Mouse (Mus musculus) gastrocnemius, postnatal 10 days (tissue): ENCODE data around the gene Ms4a18. TPM values are rescaled to one million over a fixed set of nuclear protein-coding genes. Genes with fewer than 3 reads are reported as not detected.
"Not testable (repeated sequence)": the region's sequence is repeated elsewhere in the genome, so short reads cannot be mapped to it uniquely, and the experiment has no call there.

Source experiments
- DNase-seq: peaks from one replicate; pipeline ENCODE4 v3.0.0; 2021; ENCODE audit warnings: mixed read lengths
- long read RNA-seq, 2 experiments: library from polyadenylated mRNA; stranded (forward); transcript quantifications; one replicate each; pipeline ENCODE4 v2.0.0; 2021
- total RNA-seq, 2 experiments: library from RNA; stranded (reverse); gene quantifications; 2 replicates each; pipeline ENCODE4 v1.2.3; 2021

The Ms4a18 gene
- not detected for total RNA-seq
- long read RNA-seq, experiment 1 = 0 reads
- long read RNA-seq, experiment 2 = 0 reads

GRCm38 (mm10) chr19:11017891-11018290 lies at the start of gene Ms4a18:
Gene Ms4a18 (minus strand): TSS chr19:11018031.
- no peak for DNase-seq

GRCm38 (mm10) chr19:11065202-11065875 lies 47.5 kb upstream of the Ms4a18 start:
- DNase-seq = no peak

GRCm38 (mm10) chr19:11060900-11061299 lies 43.1 kb upstream of the Ms4a18 start:
- no peak for DNase-seq

GRCm38 (mm10) chr19:11059967-11060366 lies 42.1 kb upstream of the Ms4a18 start:
- no peak for DNase-seq

- not testable (repeated sequence) for DNase-seq
These were observed 37.9 kb upstream of the Ms4a18 start for GRCm38 (mm10) chr19:11055700-11056099.

- DNase-seq = no peak
These were observed 35.4 kb upstream of the Ms4a18 start for GRCm38 (mm10) chr19:11053277-11053676.

- DNase-seq = no peak
These were observed 35.0 kb upstream of the Ms4a18 start for GRCm38 (mm10) chr19:11052877-11053276.

- no peak for DNase-seq
These were observed 32.5 kb upstream of the Ms4a18 start for GRCm38 (mm10) chr19:11050286-11050685.

GRCm38 (mm10) chr19:11049426-11049825 lies 31.6 kb upstream of the Ms4a18 start:
- no peak for DNase-seq

GRCm38 (mm10) chr19:11048503-11048902 lies 30.7 kb upstream of the Ms4a18 start:
- no peak for DNase-seq

- no peak for DNase-seq
These were observed 30.2 kb upstream of the Ms4a18 start for GRCm38 (mm10) chr19:11048009-11048408.

GRCm38 (mm10) chr19:11044996-11045711 lies 27.3 kb upstream of the Ms4a18 start:
- DNase-seq = peak; percentile 70

GRCm38 (mm10) chr19:11044671-11044995 lies 26.8 kb upstream of the Ms4a18 start:
- no peak for DNase-seq

GRCm38 (mm10) chr19:11037570-11037969 lies 19.7 kb upstream of the Ms4a18 start:
- no peak for DNase-seq

- DNase-seq = no peak
These were observed 4.6 kb upstream of the Ms4a18 start for GRCm38 (mm10) chr19:11022382-11022781.

GRCm38 (mm10) chr19:11017251-11017650 lies 580 bp downstream of the Ms4a18 start:
- DNase-seq = peak; percentile 19

- no peak for DNase-seq
These were observed 1.8 kb downstream of the Ms4a18 start for GRCm38 (mm10) chr19:11015998-11016397.

GRCm38 (mm10) chr19:11015468-11015867 lies 2.4 kb downstream of the Ms4a18 start:
- DNase-seq = no peak

GRCm38 (mm10) chr19:10993150-10993549 lies 24.7 kb downstream of the Ms4a18 start, which contains the start of gene Ms4a15:
Gene Ms4a15 (minus strand): TSS chr19:10993250.
- DNase-seq = no peak

GRCm38 (mm10) chr19:10991911-10992310 lies 25.9 kb downstream of the Ms4a18 start:
- DNase-seq = no peak

GRCm38 (mm10) chr19:10990751-10991150 lies 27.1 kb downstream of the Ms4a18 start:
- no peak for DNase-seq

- DNase-seq = no peak
These were observed 29.3 kb downstream of the Ms4a18 start for GRCm38 (mm10) chr19:10988563-10988962.

- DNase-seq = no peak
These were observed 31.9 kb downstream of the Ms4a18 start for GRCm38 (mm10) chr19:10985889-10986288.

- DNase-seq = no peak
These were observed 33.3 kb downstream of the Ms4a18 start for GRCm38 (mm10) chr19:10984551-10984950.
